Mouse (Mus musculus) intestine, embryonic 16.5 days (tissue): Measurements from ENCODE around the gene Dlec1. TPM values are rescaled to one million over a fixed set of nuclear protein-coding genes. Genes with fewer than 3 reads are reported as not detected.

Source experiments
- ATAC-seq: fragments of 200-750 bp; cut with Nextera tagmentation; 2 replicates; pipeline ENCODE4 v1.8.0; 2017; ENCODE audit warnings: moderate TSS enrichment, moderate library complexity
- H3K27ac ChIP-seq: fragments of 300-500 bp; sonication (generic); 2 replicates; pipeline ENCODE4 v1.5.1; 2014; ENCODE audit warnings: mild to moderate bottlenecking, low read length
- H3K27me3 ChIP-seq: fragments of 300-500 bp; sonication (generic); replicated peaks from 2 replicates; pipeline ENCODE4 v1.6.1; 2014; ENCODE audit warnings: low read length, control low read depth, mixed read lengths; ENCODE audit not compliant: control insufficient read depth, insufficient read depth
- H3K36me3 ChIP-seq: fragments of 300-500 bp; sonication (generic); 2 replicates; pipeline ENCODE4 v1.6.1; 2014; ENCODE audit warnings: low read length, control low read depth; ENCODE audit not compliant: control insufficient read depth, insufficient read depth
- H3K4me1 ChIP-seq: fragments of 300-500 bp; sonication (generic); 2 replicates; pipeline ENCODE4 v1.6.1; 2014; ENCODE audit warnings: low read length, control low read depth, mixed read lengths; ENCODE audit not compliant: control insufficient read depth, insufficient read depth
- H3K4me2 ChIP-seq: fragments of 300-500 bp; sonication (generic); 2 replicates; pipeline ENCODE4 v1.6.1; 2014; ENCODE audit warnings: low read depth, low read length, control low read depth
- H3K4me3 ChIP-seq: fragments of 300-500 bp; sonication (generic); 2 replicates; pipeline ENCODE4 v1.5.1; 2014; ENCODE audit warnings: mild to moderate bottlenecking, low read length
- H3K9ac ChIP-seq: fragments of 300-500 bp; sonication (generic); 2 replicates; pipeline ENCODE4 v1.6.1; 2014; ENCODE audit warnings: low read depth, low read length
- H3K9me3 ChIP-seq: fragments of 300-500 bp; sonication (generic); 2 replicates; pipeline ENCODE4 v1.6.1; 2016; ENCODE audit warnings: low read length, control low read depth; ENCODE audit not compliant: control insufficient read depth
- WGBS: fragments of 180-500 bp; shearing (Covaris S2); extraction: QIAGEN DNeasy Blood & Tissue Kit; methylation state at CpG from one replicate; pipeline ENCODE4 v1.1.7; 2014; 5-methylcytosine and 5-hydroxymethylcytosine counted together
- polyA plus RNA-seq: library from polyadenylated mRNA; unstranded; fragments of >200 nt; fragmentation: Nextera tagmentation; extraction: Ambion mirVana; gene quantifications from 2 replicates; pipeline ENCODE4 v1.2.1, GENCODE M21; 2015

Dlec1 gene
- polyA plus RNA-seq, 1 experiment from 2014 or later: 0.31 TPM

DNA sequence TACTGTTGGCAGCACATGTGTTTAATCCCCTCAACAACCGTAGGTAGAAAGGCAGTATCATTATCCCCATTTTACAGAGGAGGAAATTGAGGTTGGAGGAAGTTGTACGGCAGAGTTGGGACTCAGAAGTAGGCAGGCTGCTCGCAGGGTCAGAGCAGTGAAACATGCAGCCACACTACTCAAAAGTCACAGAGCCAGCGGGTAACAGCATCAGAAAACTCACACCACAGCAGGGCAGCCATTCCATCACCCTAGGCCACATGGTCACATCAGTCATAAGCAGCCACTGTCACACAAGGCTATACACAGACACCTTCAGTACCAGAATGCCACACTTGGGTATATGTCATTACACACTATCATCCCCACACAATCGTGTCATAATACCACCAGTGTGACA, 15.0 kb upstream of the Dlec1 start:
- ATAC-seq: no peak
- Histone ChIP-seq H3K9ac (peak overlapping the region; percentile 69; the same call in 1 of the 2 replicates), H3K4me2 (peak overlapping the region; percentile 75), H3K36me3 (no peaks in the 10 kb centered on the region), H3K9me3 (no peaks in the 10 kb centered on the region), H3K4me1 (peaks cover 44% of the 10 kb centered on the region), H3K27me3 (no peaks in the 10 kb centered on the region; the same call in 1 of the 2 replicates), H3K4me3 (peak overlapping the region; percentile 53), H3K27ac (no peak overlapping the region)
- WGBS: 84% methylated on average over 5 of the region's 5 CpGs

- peak overlapping the region; percentile 93 for H3K27ac ChIP-seq
- no peaks in the 10 kb centered on the region; the same call in 1 of the 2 replicates for H3K27me3 ChIP-seq
- peak overlapping the region; percentile 69 for H3K9ac ChIP-seq
- no peaks in the 10 kb centered on the region for H3K9me3 ChIP-seq
- H3K4me3 ChIP-seq: peak overlapping the region; percentile 53
- ATAC-seq: peak; percentile 92
- H3K4me2 ChIP-seq: peak overlapping the region; percentile 75
- H3K4me1 ChIP-seq: peaks cover 38% of the 10 kb centered on the region
- under 1% methylated on average over 24 of the region's 24 CpGs for WGBS
- no peaks in the 10 kb centered on the region for H3K36me3 ChIP-seq
Observed at GRCm38 (mm10) chr9:119088148-119088801, 14.0 kb upstream of the Dlec1 start.

DNA sequence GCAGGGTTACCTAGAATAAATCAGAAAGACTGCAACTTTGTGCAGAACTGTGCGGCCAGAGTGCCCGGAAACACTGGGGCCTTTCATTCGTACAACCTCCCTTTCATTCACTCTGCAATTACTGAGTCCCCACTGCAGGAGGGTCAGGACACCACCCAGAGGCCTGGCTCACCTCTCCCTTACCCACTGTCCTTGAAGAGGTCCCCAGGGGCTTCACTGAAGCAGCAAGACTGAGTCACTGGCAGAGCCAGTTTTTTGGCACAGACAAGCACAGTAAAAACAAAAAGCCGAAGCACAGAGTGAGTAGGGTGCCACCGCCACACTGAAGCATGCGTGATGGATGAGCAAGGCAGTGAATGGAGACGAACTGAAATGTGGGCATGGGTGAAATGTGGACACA, 12.8 kb upstream of the Dlec1 start:
- H3K4me1 ChIP-seq: peaks cover 38% of the 10 kb centered on the region
- no peak for ATAC-seq
- no peak overlapping the region for H3K9ac ChIP-seq
- H3K27ac ChIP-seq: no peak overlapping the region
- H3K27me3 ChIP-seq: no peaks in the 10 kb centered on the region; the same call in 1 of the 2 replicates
- H3K4me2 ChIP-seq: no peak overlapping the region
- no peaks in the 10 kb centered on the region for H3K36me3 ChIP-seq
- no peak overlapping the region for H3K4me3 ChIP-seq
- 61% methylated on average over 7 of the region's 7 CpGs for WGBS
- H3K9me3 ChIP-seq: no peaks in the 10 kb centered on the region

- H3K4me2 ChIP-seq: no peak overlapping the region
- ATAC-seq: no peak
- H3K36me3 ChIP-seq: no peaks in the 10 kb centered on the region
- no peaks in the 10 kb centered on the region; the same call in 1 of the 2 replicates for H3K27me3 ChIP-seq
- no peak overlapping the region for H3K27ac ChIP-seq
- H3K4me3 ChIP-seq: no peak overlapping the region
- peaks cover 27% of the 10 kb centered on the region for H3K4me1 ChIP-seq
- no peaks in the 10 kb centered on the region for H3K9me3 ChIP-seq
- 95% methylated on average over 5 of the region's 5 CpGs for WGBS
- no peak overlapping the region for H3K9ac ChIP-seq
Observed at GRCm38 (mm10) chr9:119090462-119090861, 11.8 kb upstream of the Dlec1 start.

GRCm38 (mm10) chr9:119091581-119092310, 10.5 kb upstream of the Dlec1 start:
- Histone ChIP-seq H3K27me3 (no peaks in the 10 kb centered on the region; the same call in 1 of the 2 replicates), H3K4me1 (peaks cover 21% of the 10 kb centered on the region), H3K36me3 (no peaks in the 10 kb centered on the region), H3K4me3 (peak overlapping the region; percentile 61; the same call in 1 of the 2 replicates), H3K9ac (no peak overlapping the region), H3K4me2 (peak overlapping the region; percentile 76; the same call in 1 of the 2 replicates), H3K27ac (no peak overlapping the region), H3K9me3 (no peaks in the 10 kb centered on the region)
- 69% methylated on average over 12 of the region's 12 CpGs for WGBS
- no peak for ATAC-seq

GRCm38 (mm10) chr9:119092473-119093418, 9.5 kb upstream of the Dlec1 start:
- H3K27me3 ChIP-seq: no peaks in the 10 kb centered on the region; the same call in 1 of the 2 replicates
- H3K9ac ChIP-seq: peak overlapping the region; percentile 77
- H3K9me3 ChIP-seq: no peaks in the 10 kb centered on the region
- no peaks in the 10 kb centered on the region for H3K36me3 ChIP-seq
- H3K27ac ChIP-seq: no peak overlapping the region; the same call in 1 of the 2 replicates
- WGBS: 4% methylated on average over 43 of the region's 45 CpGs
- peak overlapping the region; percentile 61 for H3K4me3 ChIP-seq
- peak overlapping the region; percentile 76 for H3K4me2 ChIP-seq
- H3K4me1 ChIP-seq: peaks cover 11% of the 10 kb centered on the region
- no peak for ATAC-seq

DNA sequence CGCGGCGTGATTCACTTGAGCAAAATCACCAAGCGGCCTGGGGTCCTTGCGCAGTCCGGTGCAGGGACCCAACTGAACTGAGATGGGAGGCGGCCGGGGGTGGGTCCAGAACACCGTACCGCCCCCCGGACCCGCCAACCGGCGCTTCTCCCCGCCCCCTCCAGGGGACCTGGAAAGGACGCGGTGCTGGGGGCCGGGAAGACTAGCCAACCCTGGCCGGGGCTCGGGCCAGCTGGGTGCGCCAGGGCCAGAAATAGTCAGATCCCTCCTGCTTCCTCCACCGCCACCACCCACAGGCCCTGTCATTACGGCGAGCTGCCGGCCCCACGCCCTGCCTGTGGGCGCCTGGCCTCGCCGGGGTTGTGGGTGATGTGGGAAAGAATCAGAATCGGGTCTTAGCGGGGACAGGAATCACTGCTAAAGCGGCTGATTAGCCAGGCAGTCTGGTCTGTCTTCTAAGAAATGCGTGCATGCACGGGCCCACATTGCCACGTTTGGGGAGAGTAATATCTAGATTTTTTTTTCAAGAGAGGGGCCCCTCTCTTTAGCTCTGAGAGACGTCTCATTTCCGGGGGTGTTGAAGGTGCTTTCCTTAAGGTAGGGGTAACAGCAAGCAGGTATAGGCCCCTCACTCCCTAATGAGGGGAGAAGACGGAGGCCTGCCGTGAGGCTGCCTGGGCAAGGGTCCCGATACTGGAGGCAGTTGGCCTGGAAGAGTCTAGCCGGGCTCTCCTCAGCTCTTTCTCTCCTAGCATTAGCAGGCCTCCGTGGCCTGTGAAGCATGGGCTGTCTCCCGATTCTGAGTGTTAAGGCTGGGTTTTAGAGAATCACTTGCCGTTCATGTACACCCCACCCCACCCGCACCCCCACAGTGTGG, 8.6 kb upstream of the Dlec1 start, which contains the start of gene Plcd1:
TSS of gene Plcd1 (minus strand) at position 84 of the 877 bp plus-strand sequence.
- Histone ChIP-seq H3K27me3 (no peaks in the 10 kb centered on the region; the same call in 1 of the 2 replicates), H3K4me1 (peaks cover 8% of the 10 kb centered on the region), H3K9me3 (no peaks in the 10 kb centered on the region), H3K4me2 (peak within 1 kb of the TSS; percentile 76), H3K4me3 (peak within 1 kb of the TSS; percentile 61), H3K27ac (peak within 1 kb of the TSS; percentile 38), H3K36me3 (no peaks in the 10 kb centered on the region), H3K9ac (peak within 1 kb of the TSS; percentile 77)
- WGBS: 14% methylated on average over 45 of the region's 45 CpGs
- ATAC-seq: peak; percentile 73

- 79% methylated on average over 13 of the region's 13 CpGs for WGBS
- Histone ChIP-seq H3K9me3 (no peaks in the 10 kb centered on the region), H3K4me3 (no peak overlapping the region), H3K4me2 (no peak overlapping the region), H3K27ac (no peak overlapping the region), H3K4me1 (peaks cover 6% of the 10 kb centered on the region), H3K36me3 (no peaks in the 10 kb centered on the region), H3K27me3 (no peaks in the 10 kb centered on the region; the same call in 1 of the 2 replicates), H3K9ac (no peak overlapping the region)
- no peak for ATAC-seq
Observed at GRCm38 (mm10) chr9:119094462-119095109, 7.7 kb upstream of the Dlec1 start.
